Mouse (Mus musculus) C2C12 (cell line): ENCODE measurements at regions not wholly inside any gene's neighbourhood (a gene's known extent, or its start where the extent isn't known, plus 50 kb on each side); places are given as distances from the start of the nearest gene placed in this dataset.

Experiments used
- CEBPB ChIP-seq: IDR thresholded peaks from one replicate; pipeline ENCODE4 v1.6.1; 2011; ENCODE audit warnings: low read depth, mild to moderate bottlenecking, control low read depth, moderate library complexity
- CTCF ChIP-seq: IDR thresholded peaks from one replicate; pipeline ENCODE4 v1.5.1; 2011; ENCODE audit not compliant: control insufficient read depth, insufficient read depth, insufficient read length
- MAX ChIP-seq: IDR thresholded peaks from one replicate; pipeline ENCODE4 v1.6.1; 2011; ENCODE audit warnings: mild to moderate bottlenecking, control low read depth
- MYOD1 ChIP-seq: IDR thresholded peaks from one replicate; pipeline ENCODE4 v1.6.1; 2011; ENCODE audit warnings: low read depth; ENCODE audit not compliant: control insufficient read depth, insufficient read length
- MYOG ChIP-seq: IDR thresholded peaks from one replicate; pipeline ENCODE4 v1.6.1; 2011; ENCODE audit not compliant: control insufficient read depth, insufficient read length; ENCODE audit errors: extremely low read depth
- USF1 ChIP-seq: IDR thresholded peaks from one replicate; pipeline ENCODE4 v1.6.1; 2011; ENCODE audit warnings: low read depth, mild to moderate bottlenecking, control low read depth, moderate library complexity

GRCm38 (mm10) chr3:38753446-38754205, 133.1 kb upstream of the Fat4 start:
- TF ChIP-seq MAX: no peak
- no peak for TF ChIP-seq CTCF
- TF ChIP-seq MYOD1: no peak
- TF ChIP-seq MYOG: no peak
- no peak for TF ChIP-seq CEBPB
- no peak for TF ChIP-seq USF1
